Mouse (Mus musculus): ENCODE measurements around the gene Nrp2.

Gene Nrp2

DNA sequence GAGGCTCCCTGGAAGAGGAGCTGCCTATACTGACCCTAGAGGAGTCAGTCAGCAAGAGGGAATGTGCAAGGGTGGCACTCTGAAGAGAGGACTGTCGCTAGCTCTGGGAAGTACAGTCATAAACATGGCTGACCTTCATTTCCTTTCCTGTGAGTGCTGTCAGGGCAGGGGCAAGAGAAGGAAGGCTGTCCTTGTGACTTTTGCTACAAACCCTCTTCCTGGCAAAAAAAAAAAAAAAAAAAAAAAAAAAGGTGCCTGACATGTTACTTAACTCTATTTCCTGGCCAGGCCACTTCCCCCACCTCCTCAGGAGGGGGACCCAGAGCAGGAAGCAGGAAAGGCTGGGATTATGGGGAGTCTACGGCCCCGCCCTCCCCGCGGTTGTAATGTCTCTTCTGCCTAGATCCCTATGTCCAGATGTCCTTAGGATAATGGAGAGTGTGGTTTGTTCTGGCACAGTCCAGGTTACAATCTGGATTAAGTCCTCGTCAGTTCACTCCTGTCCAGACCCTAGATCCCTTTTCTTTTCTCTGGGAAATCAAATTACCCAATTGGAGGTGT lies 21.5 kb downstream of the Nrp2 start:
- DNase-seq: peak; percentile 70

DNA sequence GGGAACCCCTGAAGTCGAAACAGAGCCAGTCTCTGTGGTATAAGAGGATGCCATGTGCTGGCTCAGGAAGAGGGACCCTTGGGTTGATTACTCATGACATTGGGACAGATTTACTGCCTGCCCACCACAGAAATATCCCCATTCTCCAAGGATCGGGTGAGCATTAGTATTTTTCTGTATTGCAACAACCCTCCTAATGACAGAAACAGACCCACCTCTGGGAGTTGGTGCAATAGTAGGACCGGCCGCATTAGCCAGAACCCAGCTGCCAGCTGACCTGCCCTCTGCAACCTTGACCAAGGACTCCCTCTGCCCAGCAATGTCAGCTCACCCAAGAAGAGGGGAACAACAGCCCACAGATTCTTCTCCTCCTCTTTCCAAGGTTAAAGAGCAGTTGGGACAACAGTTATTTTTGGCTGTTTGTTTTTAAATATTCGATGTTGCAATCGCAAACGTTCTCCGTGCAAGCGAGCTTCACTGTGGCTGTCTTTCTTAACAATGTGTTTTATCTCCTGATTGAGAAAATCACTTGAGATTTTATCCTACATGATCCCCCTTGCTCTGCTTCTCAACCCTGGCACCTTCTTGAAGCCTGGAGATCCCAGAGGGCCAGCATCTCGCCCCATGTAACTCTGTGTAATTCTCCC lies 22.1 kb downstream of the Nrp2 start:
- no peak for DNase-seq

DNA sequence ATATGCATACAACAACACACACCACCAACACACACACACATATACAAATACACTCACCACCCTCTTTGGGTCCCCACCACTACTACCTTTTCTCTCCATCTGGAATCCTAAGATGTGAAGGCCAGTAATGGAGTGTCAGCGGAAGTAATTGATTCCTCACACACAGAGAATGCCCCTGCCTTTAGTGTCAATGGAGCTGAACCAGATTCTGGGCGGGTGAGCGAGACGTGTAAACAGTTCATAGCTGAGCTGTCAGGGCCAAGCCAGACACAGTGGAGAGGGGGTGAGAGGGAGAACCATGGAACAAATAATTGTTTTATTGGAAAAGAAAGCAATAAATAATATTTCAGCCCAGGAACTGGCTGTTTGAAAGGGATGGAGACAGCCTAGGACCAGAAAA lies 24.1 kb downstream of the Nrp2 start:
- no peak for DNase-seq

DNA sequence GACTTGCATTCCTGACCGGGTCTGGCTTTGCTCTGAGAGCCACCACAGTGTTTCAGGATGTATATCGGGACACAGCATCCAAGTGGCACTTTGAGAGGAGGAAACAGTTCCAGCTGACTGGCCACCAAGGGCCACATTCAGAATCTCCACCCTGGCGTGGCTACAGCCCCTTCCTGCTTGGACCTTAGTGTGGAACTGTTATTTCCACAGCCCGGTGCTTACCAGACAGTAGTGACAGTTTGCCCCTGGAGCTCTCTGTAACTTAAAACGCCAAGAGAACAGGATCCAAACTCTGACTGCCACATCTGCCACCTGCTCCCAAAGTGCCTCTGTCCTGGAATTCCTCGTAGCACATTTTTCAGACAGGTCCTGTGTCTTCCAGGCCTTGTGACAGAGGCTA lies 25.3 kb downstream of the Nrp2 start:
- no peak for DNase-seq

DNA sequence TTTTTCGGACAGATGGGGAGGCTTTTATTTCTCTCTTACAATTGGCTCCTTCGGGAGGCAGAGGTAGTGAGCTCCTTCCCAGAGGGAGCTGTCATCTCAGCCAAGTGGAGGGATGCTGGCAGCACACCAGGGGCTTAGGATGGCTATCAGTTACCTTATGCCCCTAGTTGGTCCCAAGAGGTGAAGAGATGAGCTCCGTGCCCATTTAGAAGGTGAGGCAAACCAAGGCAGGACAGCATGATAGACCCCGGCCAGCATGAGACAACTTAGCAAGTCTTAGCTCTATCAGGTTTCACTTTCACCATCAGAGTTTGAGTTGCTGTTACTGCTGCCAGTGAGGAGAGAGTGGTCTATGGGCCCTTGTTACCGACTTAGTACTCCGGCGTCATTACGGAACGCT lies 25.8 kb downstream of the Nrp2 start:
- no peak for DNase-seq

DNA sequence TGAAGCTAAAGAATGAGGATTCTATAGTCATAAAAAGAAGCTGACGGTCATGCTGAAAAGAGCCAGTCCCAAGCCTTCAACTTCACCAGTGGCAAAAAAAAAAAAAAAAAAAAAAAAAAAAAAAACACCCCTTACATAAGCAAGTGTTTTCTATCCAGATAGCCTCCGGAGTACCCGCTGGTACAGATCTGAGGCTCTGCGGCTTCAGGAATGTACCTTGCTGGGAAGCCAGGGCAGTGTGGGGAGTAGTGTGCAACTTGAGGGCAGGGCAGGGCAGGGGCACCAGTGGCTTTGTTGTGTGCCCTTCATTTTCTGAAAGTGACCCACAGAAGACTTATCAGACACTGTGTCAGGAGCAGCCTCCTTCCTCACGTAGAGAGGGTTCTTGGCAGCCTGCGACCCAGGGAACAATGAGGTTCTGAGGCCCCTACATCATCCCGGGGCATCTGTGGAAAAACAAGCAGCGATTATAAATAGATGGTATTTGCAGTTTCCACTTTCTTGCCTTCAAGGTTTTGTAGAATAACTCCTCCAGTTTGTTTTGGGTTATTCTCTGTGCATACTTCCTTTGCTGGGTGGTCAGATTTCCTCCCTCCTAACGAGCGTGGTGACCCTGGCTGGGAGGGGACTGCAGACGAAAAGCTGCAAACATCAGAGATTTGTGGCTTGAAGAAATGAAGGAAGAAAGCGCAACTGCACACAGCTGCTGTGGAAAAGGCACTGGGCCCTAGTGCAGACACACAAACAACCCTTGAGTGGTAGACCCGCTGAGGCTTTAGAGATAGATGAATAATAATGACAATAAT lies 26.5 kb downstream of the Nrp2 start:
- no peak for DNase-seq

DNA sequence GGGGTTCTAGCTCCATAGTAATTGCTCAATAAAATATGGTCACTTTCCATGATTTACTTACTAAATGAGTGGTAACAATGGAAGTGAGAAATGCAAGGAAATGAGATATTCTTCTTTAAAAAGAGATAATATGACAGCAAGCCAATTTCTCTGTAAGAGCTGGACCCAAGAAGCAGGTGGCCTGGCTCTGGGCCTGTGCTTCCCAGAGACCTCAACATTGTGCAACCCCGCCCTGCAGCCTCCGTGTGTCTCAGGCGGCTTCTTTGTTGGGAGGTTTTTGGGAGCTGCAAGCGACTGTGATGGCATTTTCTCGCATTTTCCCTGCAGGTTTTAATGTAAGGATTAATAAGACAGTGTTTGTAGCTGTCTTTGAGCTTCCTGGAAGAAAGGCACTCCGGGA lies 29.0 kb downstream of the Nrp2 start:
- DNase-seq: no peak

DNA sequence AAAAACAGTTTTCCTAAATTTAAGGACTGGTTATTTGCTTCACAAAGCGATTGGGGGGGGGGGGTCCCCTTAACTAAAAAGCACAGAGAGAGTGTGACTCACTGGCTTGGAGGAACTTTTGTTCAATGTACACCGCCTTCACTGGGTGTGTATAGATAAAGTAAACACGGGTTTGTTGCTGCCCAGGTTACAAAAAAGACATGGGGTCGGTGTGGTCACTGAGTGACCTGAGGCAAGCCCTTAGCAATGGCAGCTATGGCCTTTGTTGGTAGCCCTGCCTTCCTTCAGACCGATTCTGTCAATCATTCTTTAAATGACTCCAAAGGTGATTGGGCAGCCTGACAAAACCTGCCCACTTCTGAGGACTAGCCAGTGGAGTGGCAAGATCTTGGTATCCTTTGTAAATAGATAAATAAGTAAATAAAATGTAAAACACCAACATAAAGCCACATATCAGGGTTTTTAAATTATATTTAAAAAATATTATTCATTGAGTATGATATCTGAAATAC lies 31.4 kb downstream of the Nrp2 start:
- DNase-seq: peak; percentile 86

DNA sequence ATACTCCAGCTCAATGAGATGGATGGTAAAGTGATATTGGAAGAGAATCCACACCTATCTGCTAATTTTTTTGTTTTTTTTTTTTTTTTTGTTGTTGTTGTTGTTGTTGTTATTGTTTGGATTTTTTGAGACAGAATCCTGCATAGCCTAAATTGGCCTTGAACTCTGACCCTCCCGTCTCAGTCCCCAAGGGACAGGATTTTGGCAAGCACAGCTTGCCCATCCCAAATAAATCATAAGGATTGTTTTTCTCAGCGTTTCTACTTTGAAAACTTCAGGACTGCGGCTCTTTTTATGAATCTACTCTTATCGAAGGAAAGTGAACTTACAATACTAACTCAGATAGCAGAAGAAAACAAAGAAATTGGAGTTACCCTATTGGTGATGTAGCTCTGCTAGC lies 31.9 kb downstream of the Nrp2 start:
- no peak for DNase-seq

DNA sequence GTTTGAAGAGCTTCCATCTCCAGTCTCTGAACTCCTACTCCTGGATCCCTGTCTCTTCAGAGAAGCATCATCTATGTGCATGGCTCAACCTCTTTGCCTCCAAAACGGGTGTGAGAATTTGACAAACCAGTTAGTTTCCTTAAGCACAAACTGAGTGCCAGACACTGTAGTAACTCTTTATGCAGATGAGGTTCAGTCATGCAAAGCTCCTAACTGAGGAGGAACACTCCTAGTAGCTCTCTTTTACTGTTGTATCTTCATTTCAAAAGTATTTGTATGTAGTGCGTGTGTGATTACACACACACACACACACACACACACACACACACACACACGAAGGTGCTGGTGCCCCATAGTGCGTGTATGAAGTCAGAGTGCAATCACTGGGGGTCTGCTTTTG lies 32.8 kb downstream of the Nrp2 start:
- no peak for DNase-seq

DNA sequence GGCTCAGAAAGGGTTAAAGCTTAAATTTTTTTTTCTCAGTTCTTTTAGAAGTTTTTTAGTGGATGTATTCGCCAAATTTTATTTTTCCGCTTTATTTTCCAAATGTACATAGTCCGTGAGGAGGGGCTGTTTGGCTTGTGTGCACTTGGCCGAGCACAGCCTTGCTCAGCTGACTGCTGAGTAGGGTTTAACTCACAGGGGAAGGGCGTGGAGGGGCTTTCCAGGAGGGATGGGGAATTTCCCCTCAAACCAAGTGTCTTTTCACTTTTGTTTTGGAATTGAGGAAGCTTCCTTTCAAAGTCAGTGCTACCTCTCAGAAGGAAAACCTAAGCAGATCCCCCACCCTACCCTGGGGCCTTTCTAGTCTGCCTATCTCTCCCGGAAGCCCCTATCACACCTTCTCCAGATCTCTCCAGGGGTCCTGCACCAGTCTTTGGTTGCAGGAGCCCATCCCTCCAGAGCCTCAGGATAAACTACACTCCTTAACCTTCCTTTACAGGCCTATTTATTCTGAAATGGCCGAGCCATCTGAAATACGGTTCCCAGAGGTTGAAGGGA lies 33.4 kb downstream of the Nrp2 start:
- no peak for DNase-seq

DNA sequence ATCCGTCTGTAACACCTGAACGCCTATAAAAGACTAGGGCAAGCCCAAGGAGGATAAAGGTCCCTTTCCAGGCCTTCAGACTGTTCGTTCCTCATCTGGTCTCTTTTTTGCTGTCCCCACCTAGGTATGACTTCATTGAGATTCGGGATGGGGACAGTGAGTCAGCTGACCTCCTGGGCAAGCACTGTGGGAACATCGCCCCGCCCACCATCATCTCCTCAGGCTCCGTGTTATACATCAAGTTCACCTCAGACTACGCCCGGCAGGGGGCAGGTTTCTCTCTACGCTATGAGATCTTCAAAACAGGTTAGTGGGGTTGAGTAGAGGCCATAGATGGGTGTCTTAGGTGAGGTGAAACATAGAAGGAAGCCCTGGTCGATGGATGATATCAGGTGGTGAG lies 35.1 kb downstream of the Nrp2 start:
- DNase-seq: no peak

DNA sequence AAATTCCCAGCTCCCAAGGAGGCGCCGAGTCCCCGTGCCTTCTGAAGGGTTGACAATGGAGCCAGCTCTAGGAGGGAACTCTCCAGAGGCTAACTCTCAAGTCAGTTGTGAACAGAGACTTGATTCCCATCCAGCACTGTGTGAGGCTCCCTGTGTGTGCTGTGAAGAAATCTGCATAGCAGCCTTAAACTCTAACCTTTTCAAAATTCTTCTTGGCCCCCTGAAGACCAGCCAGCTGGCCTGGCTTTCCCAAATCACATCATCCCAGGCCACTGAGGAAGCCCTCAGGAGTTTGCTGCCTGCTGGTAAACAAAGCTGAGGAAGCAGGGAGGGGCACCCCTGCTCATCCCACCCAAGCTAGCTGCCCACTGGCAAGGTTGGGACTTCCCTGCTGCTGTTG lies 39.0 kb downstream of the Nrp2 start:
- no peak for DNase-seq

DNA sequence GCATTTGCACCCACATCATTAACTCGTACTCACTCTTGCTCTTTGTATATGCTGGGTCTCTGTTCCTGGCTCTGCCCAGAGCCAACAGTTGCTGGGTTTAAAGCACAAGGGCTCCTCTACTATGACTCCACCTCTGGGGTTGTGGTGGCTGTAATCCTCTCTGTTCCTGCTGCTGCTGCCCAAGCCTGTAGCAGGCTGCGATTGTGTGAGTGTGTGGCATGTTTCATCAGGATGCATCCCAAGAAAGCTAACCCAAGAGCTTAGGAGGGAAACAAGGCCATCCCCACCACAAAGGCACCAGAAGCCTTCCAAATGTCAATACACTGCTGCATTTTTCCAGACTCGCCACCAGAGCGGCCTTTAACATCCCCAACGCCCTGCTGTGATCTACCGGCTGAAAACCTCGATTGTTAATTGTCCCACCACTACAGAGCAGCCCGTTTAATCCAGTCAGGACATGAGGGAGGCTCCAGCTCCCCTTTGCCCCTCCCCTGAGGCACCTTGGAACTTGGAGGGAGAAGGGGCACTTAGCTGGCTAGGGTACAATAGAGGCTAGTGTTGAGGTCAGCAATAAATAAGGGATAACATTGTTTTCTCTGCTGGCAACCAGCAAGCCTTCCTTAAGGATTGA lies 40.1 kb downstream of the Nrp2 start:
- DNase-seq: no peak

DNA sequence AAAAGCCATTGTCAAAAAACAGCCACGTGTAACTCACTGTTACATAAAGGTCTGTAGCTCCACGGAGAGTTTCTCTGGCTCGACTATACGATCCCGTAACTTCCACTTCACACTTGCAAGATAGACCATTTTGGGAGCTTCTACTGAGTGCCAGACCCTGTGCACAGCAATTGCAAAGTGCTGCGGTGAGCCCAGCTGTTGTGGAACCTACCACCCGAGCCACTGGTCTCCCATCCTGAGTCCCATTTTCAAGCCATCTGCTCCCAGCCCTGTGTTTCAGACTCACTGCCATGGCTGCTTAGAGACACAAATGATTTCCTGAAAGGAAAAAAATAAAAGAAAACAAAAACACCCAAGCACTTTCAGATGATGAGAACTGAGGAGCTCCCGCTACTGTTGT lies 42.8 kb downstream of the Nrp2 start:
- no peak for DNase-seq

DNA sequence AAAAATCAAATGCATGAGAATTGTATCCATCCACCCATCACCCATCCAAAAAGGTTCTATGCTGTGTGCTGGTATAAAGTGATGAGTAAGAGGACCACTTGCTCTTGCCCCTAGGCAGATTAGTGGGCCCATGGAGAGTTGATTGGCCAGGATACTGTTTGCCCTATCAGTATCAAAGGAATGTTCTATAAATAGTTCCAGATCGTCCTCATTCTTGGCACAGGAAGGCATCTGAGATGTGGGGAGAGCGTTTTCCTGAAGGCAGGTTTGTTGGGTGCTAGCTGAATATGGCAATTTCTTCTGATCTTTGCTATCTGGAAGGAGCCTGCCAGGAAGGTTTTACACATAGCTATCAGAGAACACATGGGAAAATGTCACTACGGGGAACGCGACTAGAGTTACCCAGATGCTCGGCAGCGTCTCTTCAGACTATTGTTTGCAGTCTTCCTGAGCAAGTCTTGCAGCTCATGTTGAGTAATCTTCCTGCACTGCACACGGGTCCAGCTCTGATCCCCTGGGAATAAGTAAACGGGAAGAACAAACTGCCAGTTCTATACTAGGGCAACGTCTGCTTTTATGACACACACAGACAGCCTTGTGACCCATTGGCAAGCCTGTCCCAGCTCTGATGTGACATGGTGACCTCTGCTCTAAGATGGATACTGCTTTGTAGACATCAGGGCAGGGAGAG lies 44.5 kb downstream of the Nrp2 start:
- peak; percentile 56 for DNase-seq

DNA sequence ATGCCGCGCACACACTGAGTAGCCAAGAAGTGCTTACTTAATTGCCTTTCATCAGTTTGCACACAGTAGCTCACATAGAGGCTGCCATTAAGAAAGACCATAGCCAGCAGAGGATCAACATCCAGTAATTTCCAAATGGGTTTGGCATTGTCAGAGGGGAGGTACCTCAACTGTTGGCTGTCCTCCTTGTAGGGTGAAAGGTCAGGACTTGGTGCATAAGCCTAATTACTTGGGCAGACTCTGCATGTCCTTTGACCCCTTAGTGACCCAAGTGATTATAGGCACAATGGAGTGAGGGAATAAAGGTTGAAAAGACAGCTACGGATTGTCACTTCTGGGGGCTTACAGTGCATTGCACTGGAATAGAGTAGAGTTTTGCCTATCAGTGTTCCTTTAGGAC lies 45.3 kb downstream of the Nrp2 start:
- DNase-seq: no peak

DNA sequence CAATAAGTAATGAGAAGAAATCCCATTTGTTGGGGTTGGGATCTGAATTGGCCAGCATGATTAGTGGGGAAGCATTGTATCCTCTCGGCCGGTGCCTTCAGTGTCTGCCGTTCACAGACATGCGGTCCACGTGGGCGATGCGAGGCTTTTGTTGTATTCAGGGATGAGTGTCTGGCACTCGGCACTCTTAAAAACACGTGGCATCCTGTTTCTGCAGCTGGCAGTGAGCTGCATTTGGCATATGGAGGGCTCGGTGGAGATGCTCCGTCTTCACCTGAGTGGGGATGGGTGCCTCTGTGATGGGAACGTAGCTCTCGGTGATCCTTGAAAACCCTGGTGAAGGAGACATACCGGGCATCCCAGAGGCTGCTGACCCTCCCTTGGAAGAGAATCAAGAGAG lies 46.6 kb downstream of the Nrp2 start:
- no peak for DNase-seq

DNA sequence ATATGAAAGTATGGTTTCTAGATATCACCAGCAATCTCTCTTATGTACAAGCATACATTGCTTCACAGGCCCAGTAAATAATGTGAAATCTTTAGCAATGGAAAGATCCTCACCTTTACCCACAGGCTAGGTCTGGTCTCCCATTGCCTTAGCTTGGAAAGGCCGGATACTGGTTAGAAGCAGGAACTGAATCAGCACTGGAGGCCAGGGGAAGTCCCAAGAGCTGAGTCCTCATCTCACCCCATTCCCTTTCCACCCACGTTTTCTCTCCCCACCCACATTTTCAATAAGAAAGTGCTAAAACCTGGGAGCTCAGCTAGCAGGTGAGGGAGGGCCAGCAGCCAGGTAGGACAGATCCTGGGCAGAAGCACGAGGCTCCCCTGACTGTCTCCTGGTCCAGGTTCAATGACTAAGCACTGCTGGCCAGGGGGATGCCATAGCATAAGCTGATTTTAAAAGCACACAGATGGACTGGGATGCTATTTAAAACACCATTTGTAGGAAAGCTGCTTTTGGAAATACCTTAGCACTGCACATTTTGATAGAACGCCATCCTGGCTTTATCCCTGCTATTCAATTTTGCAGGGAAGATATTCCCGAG lies 47.4 kb downstream of the Nrp2 start:
- DNase-seq: no peak

DNA sequence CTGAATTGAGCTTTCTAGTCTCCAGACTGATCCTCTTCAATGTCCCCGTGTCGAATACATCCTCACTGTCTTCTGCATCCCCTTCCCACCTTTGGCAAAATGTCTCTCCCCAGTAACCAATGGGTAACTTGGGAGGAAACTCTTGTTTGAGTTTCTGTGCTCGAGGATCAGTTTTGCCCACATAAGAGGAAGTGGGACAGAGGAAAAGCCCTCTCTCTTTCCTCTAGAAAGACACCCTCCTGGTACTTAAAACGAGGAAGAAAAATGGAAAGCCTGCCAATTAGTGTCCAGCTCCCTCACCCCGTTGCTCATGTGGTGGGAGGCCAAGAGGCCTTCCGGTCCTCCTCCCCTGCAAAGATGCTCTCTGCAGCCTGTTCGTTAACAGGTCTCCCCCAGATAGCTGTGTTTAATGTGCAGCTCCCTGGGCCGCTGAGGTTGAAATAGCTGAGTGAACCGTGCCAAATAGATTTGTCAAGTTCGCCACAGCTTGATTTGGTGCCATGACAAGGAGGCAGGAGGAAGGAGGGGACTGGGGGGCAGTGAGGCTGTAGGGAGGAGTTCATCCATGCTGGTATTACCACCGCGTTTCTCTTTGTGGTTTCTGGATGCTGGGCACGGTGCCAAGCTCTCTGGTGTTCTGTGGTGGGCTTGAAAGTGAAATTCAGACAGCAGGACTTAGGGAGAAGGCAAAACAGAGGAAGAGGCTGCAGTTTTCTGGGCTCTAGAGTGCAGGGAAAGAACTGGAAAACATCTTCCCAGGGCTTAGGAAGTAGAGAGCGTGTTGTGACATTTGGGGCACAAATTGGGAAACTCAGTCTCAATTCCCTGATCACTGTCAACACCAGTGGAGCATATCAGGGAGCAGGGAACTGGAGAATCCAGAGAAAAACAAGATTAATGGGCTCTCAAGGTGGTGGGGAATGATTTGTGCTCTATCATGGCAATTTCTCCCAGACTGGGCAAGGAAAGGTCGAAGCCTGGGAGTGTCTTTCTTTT lies 48.2 kb downstream of the Nrp2 start:
- no peak for DNase-seq

DNA sequence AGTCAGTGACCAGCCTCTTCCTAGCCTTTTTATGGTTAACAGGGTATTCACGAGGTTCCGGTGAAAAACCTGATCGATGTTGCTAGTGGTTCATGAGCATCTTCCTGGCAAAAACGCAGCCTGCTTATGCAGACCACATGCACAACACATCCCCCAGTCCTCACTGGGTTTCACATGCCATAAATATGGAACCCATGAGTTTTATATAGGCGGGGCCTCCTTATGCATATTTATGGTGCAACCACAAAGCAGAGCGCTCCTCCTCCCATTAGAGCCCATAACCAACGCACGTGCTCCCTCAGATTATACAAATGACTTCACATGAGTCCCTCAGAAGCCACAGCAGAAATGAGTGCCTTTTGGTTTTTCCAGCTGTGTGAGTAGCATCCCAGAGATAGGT lies 49.0 kb downstream of the Nrp2 start:
- DNase-seq: no peak
